Mouse (Mus musculus) C2C12 (cell line): ENCODE data around the gene Nrxn3.

Source experiments
- CTCF ChIP-seq: IDR thresholded peaks from one replicate; pipeline ENCODE4 v1.5.1; 2011; ENCODE audit not compliant: control insufficient read depth, insufficient read depth, insufficient read length
- FOSL1 ChIP-seq: IDR thresholded peaks from one replicate; pipeline ENCODE4 v1.8.0; 2011; ENCODE audit warnings: mild to moderate bottlenecking, low read length; ENCODE audit not compliant: poor library complexity, insufficient read depth, severe bottlenecking

DNA sequence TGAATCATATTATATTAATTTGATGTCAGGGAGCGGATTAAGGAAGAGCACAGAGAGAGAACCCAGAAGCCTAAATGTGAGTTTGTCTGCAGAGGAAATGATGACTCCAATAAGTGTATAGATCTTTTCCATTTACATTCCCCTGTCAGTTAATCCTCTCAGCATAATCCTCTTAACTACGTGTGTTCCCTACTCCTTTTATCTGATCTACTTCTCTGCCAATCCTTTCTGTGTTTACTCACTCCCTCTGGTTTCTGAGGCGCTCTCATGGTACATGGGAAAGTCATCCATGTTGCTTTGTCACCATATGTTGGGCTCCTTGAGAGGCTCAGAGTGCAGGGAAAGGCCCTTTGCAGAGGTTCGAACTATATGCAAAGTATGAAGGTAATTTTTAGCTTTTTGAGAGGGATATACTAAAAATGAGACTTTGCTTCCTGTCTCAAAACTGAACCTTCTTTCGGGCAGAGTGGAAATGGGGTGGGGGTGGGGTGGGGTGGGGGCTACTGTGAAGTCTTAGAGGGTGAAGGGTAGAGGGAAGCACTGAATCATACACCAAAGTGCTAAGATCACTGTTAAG lies 350.6 kb downstream of the Nrxn3 start:
- TF ChIP-seq CTCF: no peak
- TF ChIP-seq FOSL1: no peak
